Mouse (Mus musculus) heart, adult 2 months (tissue): ENCODE measurements around the gene Tent5b.

ENCODE experiments used
- EP300 ChIP-seq: fragments of 200-500 bp; IDR thresholded peaks from 2 replicates; pipeline ENCODE4 v1.6.1; 2011; ENCODE audit warnings: low read depth, low read length, control low read depth; ENCODE audit not compliant: insufficient read depth
- POLR2A ChIP-seq: fragments of 200-500 bp; IDR thresholded peaks from 2 replicates; pipeline ENCODE4 v1.6.1; 2011; ENCODE audit warnings: mild to moderate bottlenecking, low read depth, low read length, control low read depth; ENCODE audit not compliant: insufficient read depth

GRCm38 (mm10) chr4:133460006-133460405 is 19.9 kb upstream of the Tent5b start:
- TF ChIP-seq EP300 (no peak), POLR2A (no peak)
